Mouse (Mus musculus) ES-Bruce4 (cell line): ENCODE results near the gene Palm3.

Experiments
- CTCF ChIP-seq: IDR thresholded peaks from one replicate; pipeline ENCODE4 v1.8.1; 2011; ENCODE audit warnings: low read depth, low read length
- POLR2A ChIP-seq: IDR thresholded peaks from one replicate; pipeline ENCODE4 v1.8.1; 2011; ENCODE audit warnings: low read length; ENCODE audit not compliant: insufficient read depth

DNA sequence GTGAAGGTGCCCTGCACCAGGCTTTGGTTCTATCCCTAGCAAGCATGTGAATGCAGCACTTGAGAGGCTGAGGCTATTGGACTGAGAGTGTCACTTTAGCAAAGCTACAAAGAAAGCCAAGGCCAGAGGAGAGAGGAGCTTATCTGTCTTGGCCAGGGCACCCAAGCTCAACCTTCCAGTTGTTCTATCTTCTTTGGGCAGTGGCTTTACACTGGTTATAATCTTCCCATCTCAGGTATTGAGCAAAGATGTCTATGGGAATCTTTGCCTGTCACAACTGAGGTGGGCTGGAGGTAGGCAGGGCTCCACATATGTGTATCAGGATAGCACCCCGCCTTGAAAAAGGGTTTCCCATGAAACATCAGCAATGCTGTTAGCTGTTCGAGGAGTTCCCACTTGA, 39.0 kb downstream of the Palm3 start:
- no peak for TF ChIP-seq POLR2A
- no peak for TF ChIP-seq CTCF
